Mouse (Mus musculus) erythroblast, adult 5-6 weeks (primary cell): Measurements from ENCODE around the gene Afmid. TPM values are rescaled to one million over a fixed set of nuclear protein-coding genes. Genes with fewer than 3 reads are reported as not detected.
A peak's percentile ranks its signal among the peaks of the same experiment; 100 is the strongest.
"Not testable (repeated sequence)": the region's sequence is repeated elsewhere in the genome, so short reads cannot be mapped to it uniquely, and the experiment has no call there.

Source experiments
- ATAC-seq: replicated peaks from 2 replicates; pipeline ENCODE4 v1.8.0; 2016; ENCODE audit warnings: moderate number of reproducible peaks, mild to moderate bottlenecking, moderate TSS enrichment, inconsistent platforms; ENCODE audit not compliant: poor library complexity, low FRiP score, severe bottlenecking
- total RNA-seq, 2 experiments: library from RNA; stranded (forward) in 1 of 2; stranded (reverse) in 1 of 2; fragments of 150-400 nt in 1 of 2; fragments of 200-764, 138-1000 nt in 1 of 2; gene quantifications; 2 replicates each; pipeline versions ENCODE4 v1.2.3 to v1.2.4; 2015 to 2017; ENCODE audit warnings: low replicate concordance in 2 of 2

The Afmid gene
- total RNA-seq (2015; ENCODE audit: low replicate concordance): 37.0 and 47.3 TPM in 2 replicates
- total RNA-seq (2017; ENCODE audit: low replicate concordance): 67.8 and 81.4 TPM in 2 replicates

DNA sequence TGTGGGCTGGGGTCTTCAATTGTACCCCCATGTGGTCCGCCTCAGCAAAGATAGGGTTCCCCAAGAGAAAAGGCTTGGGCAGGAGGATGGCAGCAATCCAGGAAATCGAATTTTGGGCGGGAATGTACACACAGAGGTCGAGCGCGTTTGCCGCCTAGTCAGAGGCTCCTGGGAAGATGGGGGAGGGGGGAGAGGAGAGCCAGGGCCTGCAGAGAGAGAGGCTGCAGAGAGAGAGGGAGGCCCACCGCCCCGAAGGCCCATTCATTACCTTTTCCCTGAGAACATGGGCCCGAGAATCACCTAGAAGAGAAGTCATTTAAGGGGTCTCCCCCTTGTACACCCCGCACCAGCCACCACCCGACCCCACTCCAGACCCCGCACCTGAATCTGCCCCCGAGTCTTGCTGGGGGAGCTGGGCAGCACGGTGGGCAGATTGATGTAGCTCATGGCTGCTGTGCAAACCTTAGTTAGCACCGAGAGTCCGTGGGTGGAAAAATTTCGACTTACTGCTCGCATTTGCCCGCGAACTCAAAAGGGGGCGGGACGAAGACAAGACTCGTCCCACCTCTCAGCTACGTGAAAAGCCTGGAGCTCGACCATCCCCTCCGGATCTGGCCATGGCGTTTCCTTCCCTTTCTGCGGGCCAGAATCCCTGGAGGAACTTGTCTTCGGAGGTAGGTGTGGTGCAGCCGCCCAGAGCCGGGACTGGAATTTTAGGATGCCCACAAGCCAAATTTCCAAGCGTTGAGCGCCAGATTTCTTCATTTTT, at the start of gene Afmid, which contains the start of gene Tk1:
TSS of gene Afmid (plus strand) at position 592 of the 769 bp plus-strand sequence.
TSS of gene Tk1 (minus strand) at position 760 of the 769 bp plus-strand sequence.
- ATAC-seq: peak; percentile 41

DNA sequence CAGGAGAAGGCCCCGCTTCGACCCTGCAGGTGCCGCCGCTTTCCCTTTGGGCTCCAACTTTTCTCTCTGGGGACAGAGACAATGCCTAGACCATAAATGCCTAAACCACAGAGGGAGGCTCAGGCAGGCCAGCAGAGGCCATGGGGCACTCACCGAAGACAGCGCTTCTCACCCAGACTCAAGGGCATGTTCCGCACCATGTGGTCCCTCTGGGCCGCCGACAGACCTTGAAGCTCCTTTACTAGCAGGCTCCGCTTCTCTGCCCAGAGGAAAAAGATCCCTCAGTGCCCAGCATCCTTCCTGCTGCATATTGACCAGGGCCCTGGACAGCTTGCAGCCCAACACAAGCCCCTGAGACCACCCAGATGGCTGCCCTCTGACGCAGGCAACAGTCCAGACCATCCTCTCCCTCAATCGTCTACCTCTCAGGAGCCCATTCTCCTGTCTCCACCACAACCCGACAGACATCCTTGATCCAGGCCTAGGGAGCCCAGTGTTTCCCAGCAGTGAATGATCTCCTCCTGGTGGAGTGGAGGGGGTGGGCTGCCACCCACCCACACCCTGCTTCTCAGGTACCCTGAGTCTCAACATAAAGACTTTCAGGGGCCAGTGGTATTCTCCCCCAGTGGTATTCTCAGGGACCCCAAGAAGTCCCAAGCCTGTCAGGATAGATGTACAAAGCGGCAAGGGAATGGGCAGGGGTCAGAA, 49.5 kb upstream of the Afmid start:
- no peak for ATAC-seq

DNA sequence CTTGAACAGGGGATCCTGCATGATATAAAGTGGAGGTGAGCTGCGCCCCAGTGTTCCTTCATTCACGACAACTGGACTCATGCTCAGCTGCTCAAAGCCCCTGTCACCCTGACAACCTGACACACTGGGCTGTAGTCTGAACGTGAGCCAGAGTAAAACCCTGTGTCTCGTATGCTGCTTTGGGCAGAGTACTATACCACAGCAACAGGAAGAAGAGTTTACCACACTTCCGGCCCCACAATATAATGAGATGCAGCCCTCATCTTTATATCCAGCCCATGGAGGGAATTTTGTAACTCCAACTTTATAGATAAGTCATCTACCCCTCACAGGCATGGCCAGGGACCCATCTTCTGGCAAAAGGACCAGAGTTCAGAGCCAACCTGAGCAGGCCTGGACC, 48.6 kb upstream of the Afmid start:
- ATAC-seq: no peak

DNA sequence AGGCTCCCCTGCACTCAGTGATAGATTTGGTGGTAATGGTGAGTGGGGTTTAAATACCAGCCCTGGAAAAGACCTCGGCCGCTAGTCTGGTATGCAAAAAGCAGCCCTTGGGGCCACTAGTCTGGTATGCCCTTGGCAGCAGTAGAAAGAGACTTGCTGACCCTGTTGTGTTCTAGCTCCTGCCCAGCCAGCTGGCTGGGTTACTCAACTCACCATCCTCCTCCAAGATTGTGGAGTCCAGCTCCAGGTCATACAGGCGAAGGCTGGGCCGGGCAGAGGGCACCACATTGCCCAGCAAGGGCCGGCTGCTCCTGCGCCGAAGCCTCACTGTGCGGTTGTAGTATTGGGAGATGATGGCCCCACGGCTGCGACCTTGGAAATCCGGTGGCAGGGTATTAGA, 47.7 kb upstream of the Afmid start:
- ATAC-seq: no peak

DNA sequence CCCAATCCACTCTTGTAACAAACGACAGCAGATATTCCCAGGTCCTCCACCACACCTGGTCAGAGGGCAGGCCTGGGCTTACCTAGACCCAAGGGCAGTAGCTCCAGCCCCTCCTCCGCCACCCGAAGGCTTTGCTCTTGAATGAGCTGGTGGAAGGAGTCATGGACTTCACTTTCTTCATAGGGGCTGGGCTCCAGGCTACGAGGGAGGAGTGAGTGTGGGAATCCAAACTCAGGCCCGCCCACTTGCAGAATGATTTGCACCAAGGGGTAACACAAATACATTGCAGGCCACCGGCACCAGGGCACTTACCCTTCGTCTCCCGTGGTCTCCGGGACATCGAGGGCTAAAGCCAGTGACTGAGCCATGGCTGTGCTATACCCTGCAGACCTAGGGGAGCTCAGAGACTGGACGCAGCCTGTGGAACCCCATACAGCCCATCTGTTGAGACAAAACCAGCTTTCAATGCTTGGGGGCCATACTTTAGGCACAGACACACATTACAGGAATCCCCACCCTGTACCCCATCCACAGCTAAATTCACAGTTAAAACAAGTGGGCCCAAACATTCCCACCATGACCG, 46.8 kb upstream of the Afmid start:
- peak; percentile 28 for ATAC-seq

DNA sequence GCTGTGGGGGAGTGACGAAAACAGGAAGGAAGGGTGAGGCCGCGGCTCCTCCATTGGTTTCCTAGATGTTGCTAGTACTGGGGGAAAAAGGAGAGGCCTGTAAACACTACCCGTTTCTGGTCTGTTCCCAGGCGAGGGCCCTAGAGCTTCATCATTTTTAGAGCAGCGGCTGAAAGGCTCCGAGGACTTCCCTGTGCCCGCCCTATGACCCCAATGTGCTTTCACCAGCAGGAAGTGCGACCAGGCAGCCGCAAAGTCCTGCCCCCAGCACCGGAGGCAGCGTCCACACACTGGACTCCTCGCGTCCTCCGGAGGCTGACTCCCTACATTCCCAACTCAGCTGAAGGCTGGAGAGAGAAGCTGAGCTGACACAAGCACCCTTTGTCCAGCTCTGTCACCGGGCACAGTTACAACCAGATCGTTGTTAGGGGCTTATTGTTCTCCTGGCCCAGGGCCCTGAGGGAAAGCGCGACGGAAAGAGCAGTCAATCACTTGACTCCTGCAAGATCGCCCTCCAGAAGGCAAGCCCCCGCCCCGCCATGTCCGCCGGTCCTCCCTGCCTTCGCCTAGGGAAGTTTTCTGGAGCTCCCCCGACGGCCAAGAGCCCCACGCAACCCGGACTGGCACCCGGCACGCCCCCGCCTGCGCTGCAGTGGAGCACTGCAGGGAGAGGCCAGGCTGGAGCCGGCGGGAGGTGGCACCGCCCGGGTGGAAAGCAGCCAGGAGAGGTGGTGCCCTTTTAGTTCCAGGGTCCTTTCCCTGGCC, 46.1 kb upstream of the Afmid start:
- ATAC-seq: peak; percentile 38

DNA sequence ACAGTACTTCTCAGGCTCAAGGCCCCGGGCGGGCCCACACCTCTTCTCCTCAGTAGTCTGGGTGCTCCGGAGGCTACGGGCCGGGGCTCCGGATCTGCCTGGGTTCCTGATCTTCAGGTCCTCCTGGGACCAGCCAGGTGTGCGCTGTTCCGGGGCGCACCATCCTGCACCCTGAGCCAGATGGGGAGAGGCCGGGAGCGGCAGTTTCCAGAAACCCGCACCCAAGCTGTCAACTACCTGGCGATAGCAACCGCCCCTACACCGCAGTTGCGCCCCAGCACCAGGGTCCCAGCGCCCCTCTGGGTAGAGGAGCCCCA, 45.6 kb upstream of the Afmid start:
- ATAC-seq: peak; percentile 1; the same call in 1 of the 2 replicates

DNA sequence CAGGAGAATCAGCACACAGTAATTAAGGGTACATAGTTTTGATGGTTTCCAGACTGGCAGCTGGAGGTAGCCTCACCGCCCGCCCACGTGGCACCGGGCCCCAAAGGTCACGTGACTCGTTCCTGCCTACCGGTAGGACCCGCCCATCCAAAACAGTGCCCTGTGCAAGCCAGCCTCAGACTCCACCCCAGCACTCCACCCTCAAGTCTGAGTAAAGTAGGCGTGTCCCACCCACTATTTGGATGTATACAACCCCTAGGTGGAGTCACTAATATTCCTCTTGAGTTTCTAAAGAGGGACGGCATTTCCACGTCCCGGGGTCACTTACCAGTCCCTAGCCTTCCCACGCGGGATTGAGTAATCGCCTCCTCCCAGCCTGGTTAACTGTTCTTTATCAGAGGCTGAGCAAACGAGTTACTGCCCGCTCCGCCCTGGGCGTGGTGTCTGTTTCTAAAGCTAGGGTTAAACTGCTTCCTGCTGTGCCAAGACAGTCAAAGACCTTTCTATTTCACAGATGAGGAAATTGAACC, 45.1 kb upstream of the Afmid start:
- ATAC-seq: peak; percentile 51

DNA sequence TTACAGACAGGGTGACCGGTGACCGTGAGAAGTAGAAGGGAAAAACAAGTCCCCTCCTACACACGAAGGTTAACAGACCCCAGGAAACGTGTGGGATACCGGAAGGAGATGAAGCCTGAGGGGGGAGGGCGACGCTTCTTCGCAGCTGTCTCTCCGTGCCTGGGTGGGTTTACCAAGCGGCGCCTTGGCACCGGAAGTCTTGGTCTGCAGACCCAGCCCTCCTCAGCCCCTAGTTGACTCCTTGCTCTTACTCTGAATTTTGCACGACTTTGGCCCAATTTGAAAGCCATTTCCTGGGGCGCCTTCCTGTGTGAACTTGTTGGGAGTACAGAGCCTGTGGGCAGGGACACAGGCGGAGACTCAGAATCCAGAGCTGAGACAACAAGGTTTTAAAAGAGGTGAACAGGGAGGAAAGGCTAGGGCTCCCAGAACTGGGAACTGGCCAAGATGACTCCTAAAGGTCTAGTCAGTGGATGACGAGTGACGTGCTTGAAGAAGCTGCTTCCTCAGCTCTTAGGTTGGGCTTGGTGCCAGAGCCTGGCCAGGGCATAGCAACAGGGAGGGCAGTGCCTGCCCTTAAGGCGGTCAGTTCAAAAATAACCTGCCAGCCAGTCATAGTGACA, 44.4 kb upstream of the Afmid start:
- ATAC-seq: peak; percentile 32

DNA sequence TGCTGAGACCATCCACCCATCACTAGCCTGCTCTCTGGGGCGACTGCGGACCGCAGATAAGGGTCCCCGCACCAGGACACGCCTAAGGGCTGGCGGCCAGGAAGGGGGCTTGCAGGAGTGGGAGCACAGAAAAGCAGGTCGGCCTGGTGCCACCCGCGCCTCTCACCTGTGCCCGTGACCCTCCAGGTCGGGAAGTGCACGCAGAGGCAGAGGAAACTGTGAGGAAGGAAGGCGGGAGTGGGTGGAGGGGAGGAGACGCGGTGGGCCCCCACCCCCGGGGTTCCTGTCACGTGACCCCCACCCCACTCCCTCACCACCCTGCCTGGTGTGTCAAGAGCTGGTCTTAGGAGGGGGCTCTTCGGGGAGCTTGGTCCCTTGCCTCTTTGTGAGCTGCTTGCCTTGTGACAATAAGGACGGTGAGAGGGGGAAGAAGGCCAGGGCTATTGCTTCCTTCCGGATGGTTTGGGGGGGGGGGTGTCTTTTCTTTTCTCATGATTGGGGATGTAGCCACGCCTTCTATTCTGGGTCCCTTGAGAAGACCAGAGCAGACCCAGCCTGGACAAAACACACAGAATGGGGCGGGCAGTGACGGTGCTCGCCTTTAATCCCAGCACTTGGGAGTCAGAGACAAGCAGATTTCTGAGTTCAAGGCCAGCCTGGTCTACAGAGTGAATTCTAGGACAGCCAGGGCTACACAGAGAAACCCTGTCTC, 43.6 kb upstream of the Afmid start, which contains the start of the genes Tmc8 and Tmc6:
TSS of gene Tmc8 (plus strand) at position 84 of the 712 bp plus-strand sequence.
TSS of gene Tmc6 (minus strand) at position 206 of the 712 bp plus-strand sequence.
- ATAC-seq: peak; percentile 26

DNA sequence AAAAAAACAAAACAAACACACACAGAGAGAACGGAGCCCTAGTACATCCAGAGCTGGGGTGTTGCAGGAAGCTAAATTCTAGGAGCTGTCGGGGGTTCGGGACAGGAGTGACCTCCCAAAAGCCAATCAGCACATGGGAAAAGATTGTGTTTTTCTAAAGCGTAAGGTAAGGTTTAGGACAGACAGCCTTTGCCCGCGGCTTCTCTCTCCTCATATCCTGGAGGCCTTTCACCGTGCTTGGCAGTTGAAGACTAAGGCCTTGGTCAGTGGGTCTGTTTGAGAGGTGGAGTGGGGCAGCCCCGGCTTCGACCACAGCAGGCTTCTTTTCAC, 43.1 kb upstream of the Afmid start:
- no peak for ATAC-seq

DNA sequence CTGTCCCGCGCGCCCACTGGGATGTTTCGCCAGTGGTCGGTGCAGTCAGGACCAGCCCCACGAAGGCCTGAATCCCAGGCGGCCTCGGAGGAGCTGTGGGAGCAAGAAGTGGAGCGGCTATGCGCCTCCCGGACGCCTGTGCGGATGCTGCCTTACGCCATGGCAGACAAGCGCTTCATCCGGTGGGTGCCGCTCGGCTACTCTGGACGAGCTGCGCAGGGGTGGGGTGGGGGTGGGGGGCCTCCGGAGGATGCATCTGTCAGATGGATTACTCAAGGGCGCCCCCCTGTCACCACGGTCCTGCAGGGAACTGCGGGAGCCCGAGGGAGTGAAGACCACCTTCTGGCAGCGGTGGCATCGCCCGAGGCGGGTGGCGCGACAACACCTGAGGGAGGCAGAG, 42.6 kb upstream of the Afmid start:
- ATAC-seq: peak; percentile 3; the same call in 1 of the 2 replicates

DNA sequence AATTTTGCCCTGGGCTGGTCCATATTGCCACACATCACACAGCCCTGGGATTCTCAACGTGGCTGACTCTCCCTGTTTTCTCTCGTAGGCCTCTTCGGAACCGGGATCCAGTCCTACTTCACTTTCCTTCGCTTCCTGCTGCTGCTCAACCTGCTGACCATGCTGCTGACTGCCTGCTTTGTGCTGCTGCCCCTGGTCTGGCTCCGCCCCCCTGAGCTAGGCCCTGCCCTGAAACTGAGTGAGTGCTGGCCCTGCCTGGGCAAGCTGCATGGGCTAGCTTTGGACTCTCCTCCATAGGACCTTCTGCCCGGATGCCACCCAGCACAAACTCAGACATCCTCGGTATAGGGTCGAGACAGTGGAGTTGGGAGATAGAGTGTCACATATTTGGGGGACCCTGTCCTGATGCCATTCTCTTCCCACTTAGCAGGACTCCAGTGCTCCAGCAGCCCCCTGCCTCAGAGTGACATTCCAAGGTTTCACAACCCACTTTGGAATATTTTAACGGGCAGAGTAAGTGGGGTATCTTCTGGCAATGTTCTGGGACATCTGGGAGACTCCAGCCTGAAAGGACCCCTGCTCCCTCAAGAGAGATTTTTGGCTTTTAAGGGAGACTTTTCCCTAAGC, 41.9 kb upstream of the Afmid start:
- ATAC-seq: peak; percentile 38

DNA sequence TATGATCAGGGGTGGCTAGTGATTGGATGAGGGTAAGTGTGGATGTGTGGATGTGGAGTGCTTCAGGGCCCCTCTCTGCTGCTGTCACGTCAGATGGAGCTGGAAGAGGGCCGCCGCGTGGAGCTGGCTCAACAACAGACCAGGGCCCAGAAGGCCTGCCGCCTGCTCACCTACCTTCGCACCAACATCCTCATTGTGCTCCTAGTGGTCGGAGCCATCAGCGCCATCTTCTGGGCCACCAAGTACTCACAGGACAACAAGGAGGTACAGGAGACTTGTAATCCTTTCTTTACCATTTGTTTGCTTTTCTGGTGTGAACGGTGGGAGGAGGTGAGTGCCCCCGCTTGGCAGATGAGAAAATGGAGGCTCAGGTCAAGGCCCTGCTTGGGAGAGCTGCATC, 39.4 kb upstream of the Afmid start:
- ATAC-seq: 0 out of 2 replicates have a peak, but pooled peaks have one; percentile 27

DNA sequence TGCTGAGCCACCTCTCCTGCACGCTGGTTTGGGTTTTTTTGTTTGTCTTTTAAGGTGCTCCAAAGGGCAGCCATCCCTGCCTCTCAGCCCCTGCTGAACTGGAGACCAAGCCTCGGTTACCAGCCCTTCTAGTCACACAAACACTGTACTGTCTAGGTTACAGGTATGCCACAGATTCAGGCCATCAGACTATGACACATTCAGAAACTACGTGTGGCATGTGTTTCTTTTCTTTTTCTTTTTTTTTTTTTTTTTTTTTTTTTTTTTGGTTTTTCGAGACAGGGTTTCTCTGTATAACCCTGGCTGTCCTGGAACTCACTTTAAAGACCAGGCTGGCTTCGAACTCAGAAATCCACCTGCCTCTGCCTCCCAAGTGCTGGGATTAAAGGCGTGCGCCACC, 37.2 kb upstream of the Afmid start:
- ATAC-seq: not testable (repeated sequence)

DNA sequence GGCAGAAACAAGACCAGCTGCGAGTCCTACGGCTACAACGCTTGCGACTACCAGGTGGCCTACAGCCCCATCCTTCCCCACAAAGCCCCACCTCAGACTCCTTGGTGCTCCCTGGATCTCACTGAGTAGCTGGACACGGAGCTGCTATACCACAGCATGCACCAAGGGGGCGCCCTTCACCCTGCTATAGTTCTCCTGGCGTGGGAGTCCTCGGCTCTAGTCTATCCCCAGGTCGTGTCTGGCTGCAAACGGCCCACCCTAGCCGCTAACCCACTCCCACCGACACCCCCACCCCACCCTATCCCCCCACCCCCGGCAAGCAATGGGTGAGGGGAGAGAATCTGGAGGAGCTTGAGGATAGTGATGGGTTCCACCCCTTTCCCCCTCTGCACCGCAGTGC, 35.4 kb upstream of the Afmid start:
- ATAC-seq: peak; percentile 61

DNA sequence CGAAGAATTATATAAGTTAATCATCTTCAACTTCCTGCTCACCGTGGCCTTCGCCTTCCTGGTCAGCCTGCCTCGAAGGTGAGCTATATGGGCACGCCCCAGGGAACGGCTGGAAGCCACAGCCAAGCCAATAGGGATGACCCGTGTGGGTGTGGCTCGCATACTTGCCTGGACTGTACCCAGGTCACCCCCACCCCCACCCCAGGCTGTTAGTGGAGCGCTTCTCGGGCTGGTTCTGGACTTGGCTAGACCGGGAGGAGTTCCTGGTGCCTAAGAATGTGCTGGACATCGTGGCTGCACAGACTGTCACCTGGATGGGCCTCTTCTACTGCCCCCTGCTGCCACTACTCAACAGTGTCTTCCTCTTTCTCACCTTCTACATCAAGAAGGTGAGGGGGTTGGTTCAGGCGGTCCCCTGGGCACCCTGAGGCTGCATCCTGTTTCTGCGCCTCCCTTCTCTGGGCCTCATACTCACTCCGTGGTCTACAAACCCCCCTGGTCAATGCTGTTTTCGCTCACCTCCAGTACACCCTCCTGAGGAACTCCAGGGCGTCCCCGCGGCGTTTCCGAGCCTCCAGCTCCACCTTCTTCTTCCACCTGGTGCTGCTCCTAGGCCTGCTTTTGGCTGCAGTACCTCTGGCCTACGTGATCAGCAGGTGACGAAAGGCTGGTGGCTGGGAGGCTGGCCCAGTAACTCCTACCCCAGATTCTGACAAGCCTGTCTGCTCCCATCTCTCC, 34.9 kb upstream of the Afmid start:
- peak; percentile 31 for ATAC-seq

DNA sequence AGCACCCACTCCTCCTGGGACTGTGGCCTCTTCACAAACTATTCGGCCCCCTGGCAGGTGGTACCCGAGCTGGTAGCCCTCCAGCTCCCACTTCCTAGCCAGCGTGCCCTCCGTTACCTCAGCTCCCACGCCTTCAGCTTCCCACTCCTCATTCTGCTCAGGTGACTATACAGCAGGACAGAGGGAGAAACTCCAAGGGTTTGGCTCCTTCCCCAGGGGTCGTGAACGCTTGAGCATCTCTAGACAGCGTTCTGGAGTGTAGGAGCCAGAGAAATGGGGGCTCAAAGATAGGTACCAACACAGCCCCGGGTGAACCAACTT, 34.3 kb upstream of the Afmid start:
- no peak for ATAC-seq
